Mouse (Mus musculus): ENCODE measurements around the gene A230050P20Rik. TPM values are rescaled to one million over a fixed set of nuclear protein-coding genes. Genes with fewer than 3 reads are reported as not detected.

A230050P20Rik gene
- polyA plus RNA-seq, 1 experiment from 2014 or later = 1.2 TPM

GRCm38 (mm10) chr9:20837184-20837947 lies 31.1 kb upstream of the A230050P20Rik start:
- H3K27me3 ChIP-seq (ENCODE audit: control insufficient read depth, insufficient read depth, low read length) = no peaks in the 10 kb centered on the region
- H3K4me3 ChIP-seq (ENCODE audit: low read depth, low read length) = no peak overlapping the region
- no peaks in the 10 kb centered on the region for H3K4me1 ChIP-seq (ENCODE audit: control insufficient read depth, insufficient read depth, low read length)
- 81% methylated on average over 9 of the region's 9 CpGs for WGBS
- no peak overlapping the region for H3K27ac ChIP-seq (replicated peaks; ENCODE audit: low read depth, low read length)
- no peaks in the 10 kb centered on the region for H3K9me3 ChIP-seq (ENCODE audit: control insufficient read depth, low read length)
- H3K36me3 ChIP-seq (ENCODE audit: control insufficient read depth, insufficient read depth, low read length) = no peaks in the 10 kb centered on the region
- no peak overlapping the region for H3K4me2 ChIP-seq (ENCODE audit: low read depth, severe bottlenecking)
- ATAC-seq (ENCODE audit: insufficient number of reproducible peaks, low FRiP score, low TSS enrichment, low read depth) (no peak), DNase-seq (ENCODE audit: low spot score) (no peak)
- no peak overlapping the region for H3K9ac ChIP-seq (ENCODE audit: low read length)

GRCm38 (mm10) chr9:20838931-20839330 lies 29.5 kb upstream of the A230050P20Rik start:
- Histone ChIP-seq H3K9me3 (ENCODE audit: control insufficient read depth, low read length) (no peaks in the 10 kb centered on the region), H3K4me3 (ENCODE audit: low read depth, low read length) (no peak overlapping the region), H3K36me3 (ENCODE audit: control insufficient read depth, insufficient read depth, low read length) (no peaks in the 10 kb centered on the region), H3K9ac (ENCODE audit: low read length) (no peak overlapping the region), H3K4me1 (ENCODE audit: control insufficient read depth, insufficient read depth, low read length) (no peaks in the 10 kb centered on the region), H3K4me2 (ENCODE audit: low read depth, severe bottlenecking) (no peak overlapping the region), H3K27me3 (ENCODE audit: control insufficient read depth, insufficient read depth, low read length) (no peaks in the 10 kb centered on the region), H3K27ac (replicated peaks; ENCODE audit: low read depth, low read length) (no peak overlapping the region)
- 63% methylated on average over 6 of the region's 6 CpGs for WGBS
- DNase-seq (ENCODE audit: low spot score) (no peak), ATAC-seq (ENCODE audit: insufficient number of reproducible peaks, low FRiP score, low TSS enrichment, low read depth) (no peak)

- Histone ChIP-seq H3K4me3 (ENCODE audit: low read depth, low read length) (no peak overlapping the region), H3K9me3 (ENCODE audit: control insufficient read depth, low read length) (no peaks in the 10 kb centered on the region), H3K9ac (ENCODE audit: low read length) (no peak overlapping the region), H3K4me1 (ENCODE audit: control insufficient read depth, insufficient read depth, low read length) (no peaks in the 10 kb centered on the region), H3K27me3 (ENCODE audit: control insufficient read depth, insufficient read depth, low read length) (no peaks in the 10 kb centered on the region), H3K36me3 (ENCODE audit: control insufficient read depth, insufficient read depth, low read length) (no peaks in the 10 kb centered on the region), H3K27ac (replicated peaks; ENCODE audit: low read depth, low read length) (no peak overlapping the region), H3K4me2 (ENCODE audit: low read depth, severe bottlenecking) (no peak overlapping the region)
- DNase-seq (ENCODE audit: low spot score) (no peak), ATAC-seq (ENCODE audit: insufficient number of reproducible peaks, low FRiP score, low TSS enrichment, low read depth) (no peak)
- WGBS = 70% methylated on average over 4 of the region's 4 CpGs
Measured at GRCm38 (mm10) chr9:20842211-20842610, 26.2 kb upstream of the A230050P20Rik start.

GRCm38 (mm10) chr9:20842670-20843069 lies 25.8 kb upstream of the A230050P20Rik start:
- H3K9ac ChIP-seq (ENCODE audit: low read length) = no peak overlapping the region
- H3K4me2 ChIP-seq (ENCODE audit: low read depth, severe bottlenecking) = no peak overlapping the region
- 35% methylated on average over 2 of the region's 2 CpGs for WGBS
- no peak for DNase-seq (ENCODE audit: low spot score)
- H3K9me3 ChIP-seq (ENCODE audit: control insufficient read depth, low read length) = no peaks in the 10 kb centered on the region
- H3K4me3 ChIP-seq (ENCODE audit: low read depth, low read length) = no peak overlapping the region
- no peaks in the 10 kb centered on the region for H3K36me3 ChIP-seq (ENCODE audit: control insufficient read depth, insufficient read depth, low read length)
- no peak for ATAC-seq (ENCODE audit: insufficient number of reproducible peaks, low FRiP score, low TSS enrichment, low read depth)
- H3K27me3 ChIP-seq (ENCODE audit: control insufficient read depth, insufficient read depth, low read length) = no peaks in the 10 kb centered on the region
- H3K27ac ChIP-seq (replicated peaks; ENCODE audit: low read depth, low read length) = no peak overlapping the region
- no peaks in the 10 kb centered on the region for H3K4me1 ChIP-seq (ENCODE audit: control insufficient read depth, insufficient read depth, low read length)

- Histone ChIP-seq H3K4me1 (ENCODE audit: control insufficient read depth, insufficient read depth, low read length) (no peaks in the 10 kb centered on the region), H3K36me3 (ENCODE audit: control insufficient read depth, insufficient read depth, low read length) (no peaks in the 10 kb centered on the region), H3K9me3 (ENCODE audit: control insufficient read depth, low read length) (no peaks in the 10 kb centered on the region), H3K9ac (ENCODE audit: low read length) (no peak overlapping the region), H3K4me3 (ENCODE audit: low read depth, low read length) (no peak overlapping the region), H3K27me3 (ENCODE audit: control insufficient read depth, insufficient read depth, low read length) (no peaks in the 10 kb centered on the region), H3K27ac (replicated peaks; ENCODE audit: low read depth, low read length) (no peak overlapping the region), H3K4me2 (ENCODE audit: low read depth, severe bottlenecking) (no peak overlapping the region)
- no peak for DNase-seq (ENCODE audit: low spot score)
- no peak for ATAC-seq (ENCODE audit: insufficient number of reproducible peaks, low FRiP score, low TSS enrichment, low read depth)
- 80% methylated on average over 2 of the region's 2 CpGs for WGBS
Measured at GRCm38 (mm10) chr9:20850179-20850578, 18.3 kb upstream of the A230050P20Rik start.

GRCm38 (mm10) chr9:20857131-20857530 lies 11.3 kb upstream of the A230050P20Rik start:
- Histone ChIP-seq H3K4me3 (ENCODE audit: low read depth, low read length) (no peak overlapping the region), H3K27ac (replicated peaks; ENCODE audit: low read depth, low read length) (no peak overlapping the region), H3K9ac (ENCODE audit: low read length) (no peak overlapping the region), H3K36me3 (ENCODE audit: control insufficient read depth, insufficient read depth, low read length) (no peaks in the 10 kb centered on the region), H3K9me3 (ENCODE audit: control insufficient read depth, low read length) (no peaks in the 10 kb centered on the region), H3K27me3 (ENCODE audit: control insufficient read depth, insufficient read depth, low read length) (no peaks in the 10 kb centered on the region), H3K4me2 (ENCODE audit: low read depth, severe bottlenecking) (no peak overlapping the region), H3K4me1 (ENCODE audit: control insufficient read depth, insufficient read depth, low read length) (no peaks in the 10 kb centered on the region)
- peak; percentile 86 for DNase-seq (ENCODE audit: low spot score)
- WGBS = 10% methylated on average over 6 of the region's 6 CpGs
- ATAC-seq (ENCODE audit: insufficient number of reproducible peaks, low FRiP score, low TSS enrichment, low read depth) = no peak

GRCm38 (mm10) chr9:20859926-20860325 lies 8.5 kb upstream of the A230050P20Rik start:
- ATAC-seq (ENCODE audit: insufficient number of reproducible peaks, low FRiP score, low TSS enrichment, low read depth) (no peak), DNase-seq (ENCODE audit: low spot score) (no peak)

GRCm38 (mm10) chr9:20861821-20862220 lies 6.6 kb upstream of the A230050P20Rik start:
- Histone ChIP-seq H3K4me3 (ENCODE audit: low read depth, low read length) (no peak overlapping the region), H3K27me3 (ENCODE audit: control insufficient read depth, insufficient read depth, low read length) (no peaks in the 10 kb centered on the region), H3K9ac (ENCODE audit: low read length) (no peak overlapping the region), H3K9me3 (ENCODE audit: control insufficient read depth, low read length) (no peaks in the 10 kb centered on the region), H3K27ac (replicated peaks; ENCODE audit: low read depth, low read length) (no peak overlapping the region), H3K4me2 (ENCODE audit: low read depth, severe bottlenecking) (no peak overlapping the region), H3K4me1 (ENCODE audit: control insufficient read depth, insufficient read depth, low read length) (no peaks in the 10 kb centered on the region), H3K36me3 (ENCODE audit: control insufficient read depth, insufficient read depth, low read length) (no peaks in the 10 kb centered on the region)
- 13% methylated on average over 4 of the region's 4 CpGs for WGBS
- ATAC-seq (ENCODE audit: insufficient number of reproducible peaks, low FRiP score, low TSS enrichment, low read depth) (no peak), DNase-seq (ENCODE audit: low spot score) (peak; percentile 63)

More at GRCm38 (mm10) chr9:20859926-20860325, 8.5 kb upstream of the A230050P20Rik start:
- Histone ChIP-seq H3K9ac (ENCODE audit: low read length) (no peak overlapping the region), H3K27me3 (ENCODE audit: control insufficient read depth, insufficient read depth, low read length) (no peaks in the 10 kb centered on the region), H3K4me3 (ENCODE audit: low read depth, low read length) (no peak overlapping the region), H3K9me3 (ENCODE audit: control insufficient read depth, low read length) (no peaks in the 10 kb centered on the region), H3K4me2 (ENCODE audit: low read depth, severe bottlenecking) (no peak overlapping the region), H3K4me1 (ENCODE audit: control insufficient read depth, insufficient read depth, low read length) (no peaks in the 10 kb centered on the region), H3K36me3 (ENCODE audit: control insufficient read depth, insufficient read depth, low read length) (no peaks in the 10 kb centered on the region), H3K27ac (replicated peaks; ENCODE audit: low read depth, low read length) (no peak overlapping the region)
- WGBS = 44% methylated on average over 6 of the region's 6 CpGs

- H3K9ac ChIP-seq (ENCODE audit: low read length) = no peak overlapping the region
- H3K9me3 ChIP-seq (ENCODE audit: control insufficient read depth, low read length) = no peaks in the 10 kb centered on the region
- H3K4me1 ChIP-seq (ENCODE audit: control insufficient read depth, insufficient read depth, low read length) = no peaks in the 10 kb centered on the region
- no peak overlapping the region for H3K27ac ChIP-seq (replicated peaks; ENCODE audit: low read depth, low read length)
- no peak overlapping the region for H3K4me3 ChIP-seq (ENCODE audit: low read depth, low read length)
- no peak overlapping the region for H3K4me2 ChIP-seq (ENCODE audit: low read depth, severe bottlenecking)
- ATAC-seq (ENCODE audit: insufficient number of reproducible peaks, low FRiP score, low TSS enrichment, low read depth) (no peak), DNase-seq (ENCODE audit: low spot score) (no peak)
- 63% methylated on average over 4 of the region's 4 CpGs for WGBS
- H3K27me3 ChIP-seq (ENCODE audit: control insufficient read depth, insufficient read depth, low read length) = 0 out of 2 replicates have a peak, but pooled peaks cover 3% of the 10 kb centered on the region
- no peaks in the 10 kb centered on the region for H3K36me3 ChIP-seq (ENCODE audit: control insufficient read depth, insufficient read depth, low read length)
Measured at GRCm38 (mm10) chr9:20862225-20862624, 6.2 kb upstream of the A230050P20Rik start.
